Mouse (Mus musculus) myocyte (in vitro differentiated cells): ENCODE measurements around the gene Olfr1287. TPM values are rescaled to one million over a fixed set of nuclear protein-coding genes. Genes with fewer than 3 reads are reported as not detected.

Experiments
- H3K27me3 ChIP-seq: one replicate; pipeline ENCODE4 v1.6.1; 2011; ENCODE audit not compliant: control insufficient read depth, insufficient read depth, insufficient read length
- H3K36me3 ChIP-seq: one replicate; pipeline ENCODE4 v1.6.1; 2011; ENCODE audit not compliant: control insufficient read depth, insufficient read depth
- H3K4me2 ChIP-seq: one replicate; pipeline ENCODE4 v1.6.1; 2011; ENCODE audit warnings: low read depth, control low read depth
- H3K4me3 ChIP-seq: one replicate; pipeline ENCODE4 v1.5.1; 2011; ENCODE audit warnings: mild to moderate bottlenecking, control low read depth, moderate library complexity
- H3K79me2 ChIP-seq: one replicate; pipeline ENCODE4 v1.6.1; 2011; ENCODE audit not compliant: control insufficient read depth, insufficient read depth
- H3ac ChIP-seq: one replicate; pipeline ENCODE4 v1.6.1; 2011; ENCODE audit not compliant: control insufficient read depth, insufficient read length
- E2F4 ChIP-seq: IDR thresholded peaks from one replicate; pipeline ENCODE4 v1.6.1; 2011; ENCODE audit warnings: mild to moderate bottlenecking, control low read depth, moderate library complexity; ENCODE audit not compliant: insufficient read depth
- MAX ChIP-seq: IDR thresholded peaks from one replicate; pipeline ENCODE4 v1.6.1; 2011; ENCODE audit warnings: low read depth, mild to moderate bottlenecking, control low read depth
- MYOD1 ChIP-seq, 3 experiments: IDR thresholded peaks; one replicate each; pipeline ENCODE4 v1.6.1; 2011; ENCODE audit warnings: control low read depth in 2 of 3, low read depth in 2 of 3, mild to moderate bottlenecking in 2 of 3, moderate library complexity in 1 of 3; ENCODE audit not compliant: insufficient read length in 2 of 3, control insufficient read depth in 1 of 3
- POLR2AphosphoS2 ChIP-seq: IDR thresholded peaks from one replicate; pipeline ENCODE4 v1.6.1; 2011; ENCODE audit warnings: low read depth, control low read depth; ENCODE audit not compliant: insufficient read length
- SRF ChIP-seq: IDR thresholded peaks from one replicate; pipeline ENCODE4 v1.6.1; 2011; ENCODE audit warnings: low read depth; ENCODE audit not compliant: control insufficient read depth, insufficient read length
- TCF12 ChIP-seq: IDR thresholded peaks from one replicate; pipeline ENCODE4 v1.6.1; 2011; ENCODE audit warnings: mild to moderate bottlenecking, control low read depth; ENCODE audit not compliant: poor library complexity, insufficient read depth, severe bottlenecking
- USF1 ChIP-seq: IDR thresholded peaks from one replicate; pipeline ENCODE4 v1.6.1; 2011; ENCODE audit warnings: low read depth, mild to moderate bottlenecking, control low read depth, moderate library complexity
- polyA plus RNA-seq: library from polyadenylated mRNA; unstranded; fragments of >200 nt; fragmentation: generic; extraction: Trizol; gene quantifications from one replicate; pipeline ENCODE4 v1.2.1, GENCODE M21; 2012; ENCODE audit warnings: missing spikeins

Olfr1287 gene
- polyA plus RNA-seq, 1 experiment = not detected

DNA sequence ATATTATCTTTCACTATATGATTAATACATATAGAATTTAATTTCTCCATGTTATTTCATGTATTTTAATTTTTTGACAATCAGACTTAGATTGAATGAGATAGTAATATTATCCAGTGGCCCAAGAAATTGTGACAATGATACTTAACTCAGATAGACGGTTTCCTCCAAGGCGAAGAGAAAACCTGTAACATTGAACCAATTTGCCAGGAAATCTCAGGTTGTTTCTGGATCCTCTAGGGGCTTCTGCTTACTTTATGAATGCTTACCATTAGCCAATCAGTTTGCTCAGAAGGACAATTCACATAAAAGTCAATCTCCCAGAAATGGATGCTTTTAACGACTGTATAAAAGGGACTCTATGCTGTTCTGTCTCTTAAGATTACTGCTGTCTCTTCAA lies 47.9 kb downstream of the Olfr1287 start, which contains the start of gene Olfr1291-ps1:
Olfr1291-ps1 (plus strand) TSS at position 301 of the 400 bp plus-strand sequence.
- H3K4me2 ChIP-seq = no peak within 1 kb of the TSS
- no peak within 1 kb of the TSS for H3K4me3 ChIP-seq
- no peak within 1 kb of the TSS for H3ac ChIP-seq
- no peak for TF ChIP-seq TCF12
- TF ChIP-seq SRF = no peak
- TF ChIP-seq E2F4 = no peak
- no peak for TF ChIP-seq POLR2AphosphoS2
- no peak for TF ChIP-seq USF1
- TF ChIP-seq MYOD1 (IDR thresholded peaks at IDR 0.05; ENCODE audit: control insufficient read depth in 1 of 3, insufficient read length in 2 of 3, low read depth in 2 of 3) = no peak
- no peak for TF ChIP-seq MAX
- no peaks in the 10 kb centered on the region for H3K79me2 ChIP-seq
- H3K36me3 ChIP-seq = no peaks in the 10 kb centered on the region
- H3K27me3 ChIP-seq = no peaks in the 10 kb centered on the region

Other genes starting within 250 kb of the Olfr1287 start
- gene 4930430A15Rik, start 219.5 kb upstream of the Olfr1287 start, polyA plus RNA-seq = not detected
- gene Olfr1275, start 213.9 kb upstream of the Olfr1287 start, polyA plus RNA-seq = not detected
- gene Olfr1276, start 194.6 kb upstream of the Olfr1287 start, polyA plus RNA-seq = not detected
- gene Olfr1277, start 175.0 kb upstream of the Olfr1287 start, polyA plus RNA-seq = not detected
- gene Olfr1278, start 159.0 kb upstream of the Olfr1287 start, polyA plus RNA-seq = not detected
- not detected for gene Olfr1279, start 148.5 kb upstream of the Olfr1287 start, polyA plus RNA-seq
- not detected for gene Olfr1280, start 135.1 kb upstream of the Olfr1287 start, polyA plus RNA-seq
- gene Olfr1281, start 122.6 kb upstream of the Olfr1287 start, polyA plus RNA-seq = not detected
- gene Olfr1282, start 113.1 kb upstream of the Olfr1287 start, polyA plus RNA-seq = not detected
- gene Olfr1283, start 82.4 kb upstream of the Olfr1287 start, polyA plus RNA-seq = not detected
- not detected for gene Olfr1284, start 73.6 kb upstream of the Olfr1287 start, polyA plus RNA-seq
- gene Olfr1286, start 26.0 kb upstream of the Olfr1287 start, polyA plus RNA-seq = not detected
- not detected for gene Olfr1288, start 25.0 kb downstream of the Olfr1287 start, polyA plus RNA-seq
- gene Olfr1289, start 31.7 kb downstream of the Olfr1287 start, polyA plus RNA-seq = not detected
- gene Olfr1290, start 44.7 kb downstream of the Olfr1287 start, polyA plus RNA-seq = not detected
- not detected for gene Olfr1291-ps1, start 48.0 kb downstream of the Olfr1287 start, polyA plus RNA-seq
- gene Olfr1293-ps, start 76.1 kb downstream of the Olfr1287 start, polyA plus RNA-seq = not detected
- not detected for gene Olfr1294, start 91.1 kb downstream of the Olfr1287 start, polyA plus RNA-seq
- gene Olfr1295, start 120.5 kb downstream of the Olfr1287 start, polyA plus RNA-seq = not detected
- gene Olfr1297, start 177.4 kb downstream of the Olfr1287 start, polyA plus RNA-seq = not detected
- gene Olfr1298, start 200.1 kb downstream of the Olfr1287 start, polyA plus RNA-seq = not detected
- gene Olfr1299, start 212.3 kb downstream of the Olfr1287 start, polyA plus RNA-seq = not detected